27 mouse cellular contexts compared by ENCODE assay signal in genomic region chr1:169397371-169397770, GRCm38 (mm10).
A peak's percentile ranks its signal among the peaks of the same experiment; 100 is the strongest.
DNase-seq lines count a peak whose midpoint lies in the region; ATAC-seq and TF ChIP-seq lines count a peak whose summit lies in the region.
"Had no signal": no experiment of that assay in that cellular context is flagged by ENCODE, and none has a peak within 500 bp of the region (broad histone marks: within the 10 kb centered on the region; RNA-seq: fewer than 3 reads in every experiment).

No protein-coding gene starts in this region.

- no peaks in the 10 kb centered on the region for H3K9me3 ChIP-seq in heart, embryonic 11.5 days (replicated peaks; ENCODE audit: control insufficient read depth, low read length)
- H3K9me3 ChIP-seq in stomach, postnatal 0 days (ENCODE audit: control insufficient read depth, low read length): no peaks in the 10 kb centered on the region
- H3K9me3 ChIP-seq: embryonic facial prominence, embryonic 15.5 days; forebrain, embryonic 12.5 days; forebrain, embryonic 15.5 days; heart, embryonic 12.5 days; heart, embryonic 15.5 days; hindbrain, embryonic 12.5 days; hindbrain, embryonic 15.5 days had no signal

- no peaks in the 10 kb centered on the region for H3K36me3 ChIP-seq in heart, adult 2 months (ENCODE audit: control insufficient read depth, insufficient read depth, low read length)
- H3K36me3 ChIP-seq in heart, embryonic 11.5 days (ENCODE audit: control insufficient read depth, insufficient read depth, low read length): no peaks in the 10 kb centered on the region
- H3K36me3 ChIP-seq in stomach, postnatal 0 days (ENCODE audit: control insufficient read depth, insufficient read depth, low read length): no peaks in the 10 kb centered on the region
- H3K36me3 ChIP-seq: embryonic facial prominence, embryonic 15.5 days; forebrain, embryonic 12.5 days; forebrain, embryonic 15.5 days; heart, embryonic 12.5 days; heart, embryonic 15.5 days; hindbrain, embryonic 12.5 days; hindbrain, embryonic 15.5 days had no signal

- H3K27ac ChIP-seq in heart, adult 2 months: no peak overlapping the region
- H3K27ac ChIP-seq in heart, embryonic 11.5 days (ENCODE audit: low read depth, low read length): no peak overlapping the region
- no peak overlapping the region for H3K27ac ChIP-seq in stomach, postnatal 0 days (replicated peaks)
- H3K27ac ChIP-seq: embryonic facial prominence, embryonic 15.5 days; forebrain, embryonic 12.5 days; forebrain, embryonic 15.5 days; heart, embryonic 15.5 days; hindbrain, embryonic 12.5 days; hindbrain, embryonic 15.5 days had no signal

- H3K9ac ChIP-seq in heart, adult 2 months (ENCODE audit: low read depth, low read length): no peak overlapping the region
- no peak overlapping the region for H3K9ac ChIP-seq in heart, embryonic 11.5 days (ENCODE audit: low read depth, low read length)
- no peak overlapping the region for H3K9ac ChIP-seq in stomach, postnatal 0 days (ENCODE audit: low read length)
- H3K9ac ChIP-seq: embryonic facial prominence, embryonic 15.5 days; forebrain, embryonic 12.5 days; forebrain, embryonic 15.5 days; heart, embryonic 12.5 days; heart, embryonic 15.5 days; hindbrain, embryonic 12.5 days; hindbrain, embryonic 15.5 days had no signal

- peak; percentile 88 for DNase-seq in heart, adult 11 months
- DNase-seq in heart, adult 2 months: no peak
- peak; percentile 6 for DNase-seq in heart, postnatal 25 days (ENCODE audit: low spot score)
- DNase-seq in 3T3-L1 (ENCODE audit: low read depth, low spot score): peak; percentile 64
- peak; percentile 48 for DNase-seq in NIH3T3 (ENCODE audit: low read depth)
- no peak for DNase-seq in stomach, postnatal 0 days (ENCODE audit: low spot score)
- no peak for DNase-seq in embryo, embryonic 11 days
- DNase-seq: adrenal gland, postnatal 10 days; adrenal gland, postnatal 36 days; cerebellum, adult 11 months; cerebellum, adult 2 months; cerebellum, adult 9-11 months; cerebellum, postnatal 25 days; gastrocnemius, postnatal 25 days; heart, postnatal 10 days; kidney, adult 2 months had no signal

- 59% methylated on average over 4 of the region's 4 CpGs for WGBS in heart, adult 2 months
- 81% methylated on average over 4 of the region's 4 CpGs for WGBS in heart, embryonic 11.5 days (ENCODE audit: insufficient replicate concordance)
- whole genome bisulfite sequencing in stomach, postnatal 0 days: 89% methylated on average over 4 of the region's 4 CpGs

- no peak overlapping the region for H3K4me2 ChIP-seq in heart, embryonic 11.5 days
- H3K4me2 ChIP-seq in stomach, postnatal 0 days (replicated peaks; ENCODE audit: low read depth): no peak overlapping the region
- H3K4me2 ChIP-seq: embryonic facial prominence, embryonic 15.5 days; forebrain, embryonic 12.5 days; forebrain, embryonic 15.5 days; heart, embryonic 12.5 days; heart, embryonic 15.5 days; hindbrain, embryonic 12.5 days; hindbrain, embryonic 15.5 days had no signal

- TF ChIP-seq POLR2A in heart, adult 2 months (IDR thresholded peaks at IDR 0.05; ENCODE audit: insufficient read depth, low read depth, low read length): no peak

- no peak for ATAC-seq in heart, embryonic 11.5 days (replicated peaks; ENCODE audit: insufficient number of reproducible peaks, low FRiP score, low TSS enrichment)
- no peak for ATAC-seq in stomach, postnatal 0 days (ENCODE audit: low FRiP score, low TSS enrichment)
- ATAC-seq: CD4-positive, CD25-positive, alpha-beta regulatory T cell, adult 4 months; forebrain, embryonic 15.5 days; intestine, postnatal 0 days; Patski had no signal

- no peaks in the 10 kb centered on the region for H3K79me2 ChIP-seq in heart, adult 2 months (replicated peaks; ENCODE audit: control insufficient read depth, insufficient read depth, low read length)

- no peak for TF ChIP-seq EP300 in heart, adult 2 months (IDR thresholded peaks at IDR 0.05; ENCODE audit: insufficient read depth, low read depth, low read length)
- no peak for TF ChIP-seq EP300 in stomach, postnatal 0 days (optimal IDR thresholded peaks at IDR 0.05)

- no peaks in the 10 kb centered on the region; the same call in none of the 2 replicates for H3K4me1 ChIP-seq in heart, adult 2 months (ENCODE audit: control insufficient read depth, insufficient read depth, low read length)
- no peaks in the 10 kb centered on the region for H3K4me1 ChIP-seq in heart, embryonic 11.5 days (ENCODE audit: control insufficient read depth, insufficient read depth, low read length)
- no peaks in the 10 kb centered on the region for H3K4me1 ChIP-seq in stomach, postnatal 0 days (replicated peaks; ENCODE audit: control insufficient read depth, insufficient read depth)
- H3K4me1 ChIP-seq: embryonic facial prominence, embryonic 15.5 days; forebrain, embryonic 12.5 days; forebrain, embryonic 15.5 days; hindbrain, embryonic 12.5 days; hindbrain, embryonic 15.5 days had no signal

- no peak for TF ChIP-seq CTCF in heart, adult 2 months (IDR thresholded peaks at IDR 0.05)
- no peak for TF ChIP-seq CTCF in stomach, postnatal 0 days (IDR thresholded peaks at IDR 0.05; ENCODE audit: low read depth)

- intact Hi-C loops in heart, adult 2 months (cut with DNase I): no loop called here
- intact Hi-C loops in heart, postnatal 25 days (cut with DNase I): no loop called here

- no peaks in the 10 kb centered on the region for H3K27me3 ChIP-seq in heart, adult 2 months (ENCODE audit: control insufficient read depth, insufficient read depth, low read length)
- H3K27me3 ChIP-seq in heart, embryonic 11.5 days (ENCODE audit: control insufficient read depth, insufficient read depth, low read length): no peaks in the 10 kb centered on the region
- H3K27me3 ChIP-seq in stomach, postnatal 0 days (ENCODE audit: control insufficient read depth, insufficient read depth, low read length): no peaks in the 10 kb centered on the region
- H3K27me3 ChIP-seq: embryonic facial prominence, embryonic 15.5 days; forebrain, embryonic 12.5 days; forebrain, embryonic 15.5 days; heart, embryonic 12.5 days; heart, embryonic 15.5 days; hindbrain, embryonic 12.5 days; hindbrain, embryonic 15.5 days had no signal

- H3K4me3 ChIP-seq in heart, adult 2 months: no peak overlapping the region
- H3K4me3 ChIP-seq in heart, embryonic 11.5 days (ENCODE audit: low read depth, low read length): no peak overlapping the region
- no peak overlapping the region for H3K4me3 ChIP-seq in stomach, postnatal 0 days (ENCODE audit: low read depth, low read length)
- H3K4me3 ChIP-seq: embryonic facial prominence, embryonic 15.5 days; forebrain, embryonic 12.5 days; forebrain, embryonic 15.5 days; heart, embryonic 12.5 days; heart, embryonic 15.5 days; hindbrain, embryonic 12.5 days; hindbrain, embryonic 15.5 days had no signal

Comparison
In these comparisons a context has a peak if more than half of its experiments do, and no peak if none do; other contexts are left out.
1. DNase-seq: peak in heart, adult 11 months (single experiment), heart, postnatal 25 days (single experiment), 3T3-L1 (single experiment) and NIH3T3 (single experiment); none in heart, adult 2 months (0 of 2), stomach, postnatal 0 days (single experiment) and embryo, embryonic 11 days (single experiment).